Mouse (Mus musculus) ES-Bruce4 (cell line): ENCODE results near the gene Mlx. TPM values are rescaled to one million over a fixed set of nuclear protein-coding genes. Genes with fewer than 3 reads are reported as not detected.

Experiments used
- H3K27ac ChIP-seq: 2 replicates; pipeline ENCODE4 v1.5.1; 2012; ENCODE audit warnings: low read length, inconsistent platforms; ENCODE audit not compliant: insufficient read depth
- H3K27me3 ChIP-seq: 2 replicates; pipeline ENCODE4 v1.6.1; 2012; ENCODE audit warnings: mild to moderate bottlenecking, low read length, inconsistent platforms; ENCODE audit not compliant: control insufficient read depth, poor library complexity, insufficient read depth, severe bottlenecking
- H3K36me3 ChIP-seq: 2 replicates; pipeline ENCODE4 v1.6.1; 2012; ENCODE audit warnings: inconsistent platforms, mild to moderate bottlenecking, low read length, moderate library complexity; ENCODE audit not compliant: control insufficient read depth, poor library complexity, insufficient read depth, severe bottlenecking
- H3K4me1 ChIP-seq: one replicate; pipeline ENCODE4 v1.8.1; 2011; ENCODE audit warnings: low read length; ENCODE audit not compliant: control insufficient read depth, insufficient read depth
- H3K4me3 ChIP-seq: 2 replicates; pipeline ENCODE4 v1.5.1; 2011; ENCODE audit warnings: low read depth, mild to moderate bottlenecking, low read length
- H3K9ac ChIP-seq: 2 replicates; pipeline ENCODE4 v1.6.1; 2012; ENCODE audit warnings: low read depth, mild to moderate bottlenecking, inconsistent platforms; ENCODE audit not compliant: poor library complexity, severe bottlenecking
- H3K9me3 ChIP-seq: replicated peaks from 2 replicates; pipeline ENCODE4 v1.6.1; 2012; ENCODE audit warnings: mild to moderate bottlenecking, low read length, inconsistent platforms; ENCODE audit not compliant: control insufficient read depth, poor library complexity, insufficient read depth, severe bottlenecking
- CTCF ChIP-seq: IDR thresholded peaks from one replicate; pipeline ENCODE4 v1.8.1; 2011; ENCODE audit warnings: low read depth, low read length
- EP300 ChIP-seq: IDR thresholded peaks from 2 replicates; pipeline ENCODE4 v1.6.1; 2011; ENCODE audit warnings: low read depth, low read length; ENCODE audit not compliant: insufficient read depth
- POLR2A ChIP-seq: IDR thresholded peaks from one replicate; pipeline ENCODE4 v1.8.1; 2011; ENCODE audit warnings: low read length; ENCODE audit not compliant: insufficient read depth
- polyA plus RNA-seq: library from polyadenylated mRNA; stranded (reverse); fragments of >200 nt; gene quantifications from 2 replicates; pipeline ENCODE4 v1.2.4, GENCODE M21; 2011; ENCODE audit warnings: low read depth; ENCODE audit not compliant: missing spikeins, insufficient read depth, insufficient read length

Mlx gene
- polyA plus RNA-seq, 1 experiment = 40.5 TPM

DNA sequence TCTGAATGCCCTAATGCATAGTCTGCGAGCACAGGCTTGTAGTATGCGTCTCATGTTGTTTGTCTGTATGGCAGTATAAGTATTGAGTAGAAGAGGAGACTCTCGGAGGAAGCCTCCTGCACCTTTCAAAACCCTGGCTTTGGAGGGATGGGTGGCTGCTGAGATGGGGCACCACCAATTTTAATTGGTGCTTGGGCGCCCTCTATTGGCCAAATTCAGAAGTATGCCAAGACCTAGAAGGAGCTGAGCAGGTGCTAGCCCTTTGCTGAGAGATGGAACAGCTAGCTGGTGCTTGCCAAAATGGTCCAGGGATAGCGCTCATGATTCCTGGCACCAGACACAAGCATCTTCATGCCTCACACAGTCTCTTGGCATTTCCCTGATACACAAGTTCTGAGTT lies 29.2 kb upstream of the Mlx start:
- Histone ChIP-seq H3K27ac (no peak overlapping the region), H3K9me3 (no peaks in the 10 kb centered on the region), H3K27me3 (no peaks in the 10 kb centered on the region), H3K4me3 (no peak overlapping the region), H3K36me3 (no peaks in the 10 kb centered on the region), H3K9ac (no peak overlapping the region), H3K4me1 (peaks cover 3% of the 10 kb centered on the region)
- no peak for TF ChIP-seq POLR2A
- TF ChIP-seq CTCF = peak; percentile 71
- TF ChIP-seq EP300 = no peak

DNA sequence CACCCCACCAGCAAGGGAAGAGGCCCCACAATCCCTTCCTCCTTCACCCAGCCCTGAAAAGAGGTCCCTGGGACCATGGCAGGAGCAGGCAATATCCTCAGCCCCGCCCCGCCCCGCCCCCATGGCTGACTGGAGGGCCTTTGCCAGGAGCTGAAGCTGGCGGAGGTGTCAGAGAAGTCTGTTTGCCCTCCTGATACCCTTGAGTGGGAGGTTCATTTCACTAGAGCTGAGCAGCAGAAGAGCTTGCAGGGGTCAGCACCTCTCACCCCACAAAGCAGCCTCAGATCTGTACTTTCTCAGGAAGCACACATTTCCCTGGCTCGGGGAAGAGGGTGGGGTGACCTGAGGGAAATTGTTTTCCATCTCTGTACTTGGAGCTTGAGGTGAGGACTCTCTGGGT lies 28.4 kb upstream of the Mlx start:
- no peak overlapping the region for H3K4me3 ChIP-seq
- peaks cover 4% of the 10 kb centered on the region for H3K4me1 ChIP-seq
- no peaks in the 10 kb centered on the region for H3K36me3 ChIP-seq
- H3K27me3 ChIP-seq = no peaks in the 10 kb centered on the region
- H3K27ac ChIP-seq = no peak overlapping the region
- H3K9me3 ChIP-seq = no peaks in the 10 kb centered on the region
- TF ChIP-seq CTCF = no peak
- no peak overlapping the region for H3K9ac ChIP-seq

DNA sequence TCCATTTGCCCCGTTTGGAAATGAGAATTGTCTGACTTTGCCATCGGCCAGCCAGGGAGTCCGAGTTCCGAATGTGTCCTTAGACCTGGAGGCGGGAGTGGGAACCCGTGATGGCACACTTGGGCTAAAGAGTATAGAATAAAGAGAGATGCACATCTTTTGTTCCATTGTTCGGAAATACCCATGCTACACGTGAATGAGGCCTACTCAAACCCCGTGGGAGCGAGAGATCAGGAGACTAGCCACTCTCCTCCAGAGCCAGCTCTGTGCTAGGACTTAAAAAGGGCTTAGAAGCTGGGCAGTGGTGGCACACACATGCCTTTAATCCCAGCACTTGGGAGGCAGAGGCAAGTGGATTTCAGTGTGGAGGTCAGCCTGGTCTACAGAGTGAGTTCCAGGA lies 27.6 kb upstream of the Mlx start:
- Histone ChIP-seq H3K27me3 (no peaks in the 10 kb centered on the region), H3K27ac (no peak overlapping the region), H3K9ac (no peak overlapping the region), H3K4me1 (peaks cover 4% of the 10 kb centered on the region), H3K36me3 (no peaks in the 10 kb centered on the region), H3K9me3 (no peaks in the 10 kb centered on the region), H3K4me3 (no peak overlapping the region)
- TF ChIP-seq EP300 (no peak), POLR2A (no peak), CTCF (no peak)

DNA sequence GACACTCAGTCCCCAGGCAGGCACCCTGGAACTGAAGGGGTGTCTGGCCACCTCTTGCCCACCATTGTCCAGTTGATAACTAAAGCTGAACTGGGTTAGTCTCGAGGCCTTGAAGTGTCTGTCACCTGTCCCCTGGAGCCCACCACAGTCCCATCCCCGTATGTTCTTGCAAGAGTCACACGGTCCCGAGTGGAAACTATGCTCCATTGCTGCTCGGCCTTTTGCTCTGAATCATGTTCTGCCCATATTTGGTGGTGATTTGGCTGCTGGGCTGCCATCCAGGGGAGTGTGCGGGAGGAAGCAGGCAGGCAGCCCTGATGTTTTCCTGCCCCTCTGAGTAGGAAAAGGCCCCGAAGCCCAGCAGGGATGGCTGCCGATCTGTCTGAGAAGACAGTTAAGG lies 27.0 kb upstream of the Mlx start:
- Histone ChIP-seq H3K4me1 (peaks cover 4% of the 10 kb centered on the region), H3K36me3 (no peaks in the 10 kb centered on the region)

DNA sequence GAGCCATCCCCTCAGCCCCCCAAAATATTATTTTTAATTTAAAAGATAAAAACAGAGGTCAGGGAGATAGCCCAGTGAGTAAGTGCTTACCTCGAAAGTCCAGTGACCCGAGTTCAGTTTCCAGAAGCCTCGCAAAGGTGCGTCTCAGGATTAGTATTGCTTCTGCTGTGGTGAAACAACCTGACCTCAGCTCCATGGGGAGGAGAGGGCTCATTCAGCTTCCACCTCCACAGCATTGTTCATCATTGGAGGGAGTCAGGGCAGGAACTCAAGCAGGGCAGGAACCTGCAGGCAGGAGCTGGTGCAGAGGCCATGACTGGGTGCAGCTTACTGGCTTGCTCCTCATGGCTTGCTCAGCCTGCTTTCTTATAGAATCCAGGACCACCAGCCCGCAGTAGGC lies 26.0 kb upstream of the Mlx start:
- Histone ChIP-seq H3K27me3 (no peaks in the 10 kb centered on the region), H3K4me3 (no peak overlapping the region), H3K9me3 (no peaks in the 10 kb centered on the region), H3K27ac (no peak overlapping the region), H3K4me1 (peaks cover 4% of the 10 kb centered on the region), H3K36me3 (no peaks in the 10 kb centered on the region), H3K9ac (no peak overlapping the region)
- no peak for TF ChIP-seq EP300
- no peak for TF ChIP-seq POLR2A
- TF ChIP-seq CTCF = no peak

More for the DNA sequence above, 27.0 kb upstream of the Mlx start:
- Histone ChIP-seq H3K9ac (no peak overlapping the region), H3K9me3 (no peaks in the 10 kb centered on the region), H3K4me3 (no peak overlapping the region), H3K27ac (no peak overlapping the region), H3K27me3 (no peaks in the 10 kb centered on the region)
- TF ChIP-seq CTCF = no peak

DNA sequence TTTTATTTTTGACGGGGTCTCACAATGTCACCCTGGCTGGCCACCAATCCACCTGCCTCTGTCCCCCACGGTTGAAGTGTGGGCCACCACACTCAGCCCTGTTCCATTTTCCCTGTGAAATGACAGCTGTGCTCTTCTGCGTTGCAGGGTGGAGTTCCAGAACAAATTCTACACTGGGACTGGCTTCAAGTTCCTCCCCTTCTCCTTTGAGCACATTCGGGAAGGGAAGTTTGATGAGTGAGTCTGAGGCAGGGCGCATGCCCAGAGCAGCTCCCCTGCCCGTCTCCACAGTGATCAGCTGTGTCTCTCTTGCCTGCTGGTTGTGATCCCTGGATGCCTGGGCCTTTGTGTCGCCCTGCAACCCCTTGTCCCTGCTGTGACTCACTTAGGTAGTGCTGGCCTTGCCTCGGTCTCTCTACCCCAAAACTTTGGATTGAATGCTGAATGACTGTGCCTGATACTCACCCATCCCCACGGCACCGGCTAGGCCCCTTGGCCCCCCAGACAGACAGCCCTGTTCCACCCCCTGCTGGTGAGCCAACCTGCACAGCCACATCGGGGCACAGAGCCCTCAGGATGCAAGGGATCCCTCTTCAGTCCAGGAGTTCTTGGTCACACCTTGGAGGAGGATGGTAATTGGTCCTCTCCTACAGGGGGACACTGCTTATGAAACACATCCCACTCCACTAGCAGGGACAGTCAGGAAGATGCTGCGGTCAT lies 24.8 kb upstream of the Mlx start:
- H3K4me3 ChIP-seq = no peak overlapping the region
- H3K36me3 ChIP-seq = no peaks in the 10 kb centered on the region
- no peaks in the 10 kb centered on the region for H3K9me3 ChIP-seq
- TF ChIP-seq CTCF (no peak), POLR2A (no peak), EP300 (no peak)
- H3K27ac ChIP-seq = no peak overlapping the region
- no peak overlapping the region for H3K9ac ChIP-seq
- H3K27me3 ChIP-seq = no peaks in the 10 kb centered on the region
- H3K4me1 ChIP-seq = peaks cover 4% of the 10 kb centered on the region
